ENCODE assay signal across 23 mouse cellular contexts in the genomic region with DNA sequence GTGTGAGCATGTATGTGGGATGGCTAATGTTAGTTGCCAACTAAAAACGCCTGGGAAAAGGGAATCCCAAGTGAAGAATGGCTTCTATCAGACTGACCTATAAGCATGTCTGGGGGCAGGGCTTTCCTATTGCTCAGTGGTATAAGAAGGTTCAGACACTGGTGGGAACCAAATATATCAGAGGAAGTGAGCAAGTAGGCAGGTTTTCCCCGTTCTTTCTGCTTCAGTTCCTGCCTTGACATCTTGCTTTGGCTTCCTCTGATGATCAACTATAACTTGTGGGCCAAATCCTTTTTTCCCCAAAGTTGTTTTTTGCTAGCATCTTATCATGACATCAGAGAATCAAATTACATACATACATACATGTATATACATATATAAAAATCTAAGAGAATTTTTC. TPM values are rescaled to one million over a fixed set of nuclear protein-coding genes. Genes with fewer than 3 reads are reported as not detected.
DNase-seq lines count a peak whose midpoint lies in the region; TF ChIP-seq lines count a peak whose summit lies in the region.
"Had no signal": no experiment of that assay in that cellular context is flagged by ENCODE, and none has a peak within 500 bp of the region (broad histone marks: within the 10 kb centered on the region; RNA-seq: fewer than 3 reads in every experiment).

No protein-coding gene starts in this region.

- peak in 1 of 2 experiments; percentile 44 for DNase-seq in spleen, adult 2 months (ENCODE audit: low read depth in 1 of 2, low spot score in 2 of 2)
- DNase-seq in spleen, adult 18-20 months: no peak
- DNase-seq in B cell, adult 2 months: peak; percentile 43 to 50
- peak; percentile 35 for DNase-seq in naive thymus-derived CD4-positive, alpha-beta T cell, adult 2 months (ENCODE audit: low read depth)
- no peak for DNase-seq in frontal cortex, postnatal 25 days (ENCODE audit: low spot score in 2 of 2)
- DNase-seq in natural killer cell, adult 2 months (ENCODE audit: low spot score in 2 of 2): no peak
- DNase-seq: adrenal gland, adult 2 months; adrenal gland, postnatal 14 days; cerebellum, adult 11 months; cerebellum, adult 2 months; cerebellum, adult 9-11 months; cerebellum, postnatal 25 days; forebrain, postnatal 0 days; gastrocnemius, postnatal 25 days; heart, adult 2 months; heart, postnatal 14 days had no signal

- H3K27ac ChIP-seq in spleen, adult 2 months (ENCODE audit: insufficient read depth, low read length): peak overlapping the region; percentile 20
- H3K27ac ChIP-seq: embryonic facial prominence, embryonic 12.5 days; embryonic facial prominence, embryonic 15.5 days; heart, adult 2 months; heart, embryonic 10.5 days; heart, embryonic 13.5 days; hindbrain, embryonic 12.5 days; hindbrain, embryonic 15.5 days had no signal

- H3K36me3 ChIP-seq in spleen, adult 2 months (ENCODE audit: control insufficient read depth, insufficient read depth, low read length): peaks cover 4% of the 10 kb centered on the region; the same call in 1 of the 2 replicates

- no peak for TF ChIP-seq CTCF in spleen, adult 2 months (IDR thresholded peaks at IDR 0.05; ENCODE audit: extremely low read depth, insufficient read depth, insufficient read length, insufficient replicate concordance)

- no peaks in the 10 kb centered on the region for H3K27me3 ChIP-seq in spleen, adult 2 months (ENCODE audit: control insufficient read depth, insufficient read depth, low read length)
- H3K27me3 ChIP-seq: embryonic facial prominence, embryonic 12.5 days; embryonic facial prominence, embryonic 15.5 days; heart, embryonic 13.5 days; hindbrain, embryonic 12.5 days; hindbrain, embryonic 15.5 days; Patski had no signal

- H3K4me3 ChIP-seq in spleen, adult 2 months (ENCODE audit: extremely low read depth, insufficient read depth, insufficient read length): no peak overlapping the region
- H3K4me3 ChIP-seq: embryonic facial prominence, embryonic 12.5 days; embryonic facial prominence, embryonic 15.5 days; heart, adult 2 months; heart, embryonic 10.5 days; heart, embryonic 13.5 days; hindbrain, embryonic 12.5 days; hindbrain, embryonic 15.5 days had no signal

- peaks cover 11% of the 10 kb centered on the region for H3K4me1 ChIP-seq in spleen, adult 2 months (ENCODE audit: control insufficient read depth, insufficient read depth, insufficient read length)
- H3K4me1 ChIP-seq: embryonic facial prominence, embryonic 12.5 days; embryonic facial prominence, embryonic 15.5 days; heart, embryonic 10.5 days; hindbrain, embryonic 12.5 days; hindbrain, embryonic 15.5 days had no signal

- no peak for TF ChIP-seq POLR2A in spleen, adult 2 months (IDR thresholded peaks at IDR 0.05; ENCODE audit: low read depth, low read length)

- 43% methylated on average over 2 of the region's 2 CpGs for WGBS in spleen, adult 2 months

RNA-seq across cellular contexts. Expression of a gene that starts 51.1 kb away (rescaled TPM):
- 49.1 and 60.4 TPM in 2 replicates for polyA plus RNA-seq in spleen, adult 2 months (2012; rRNA removed)

Comparison
In these comparisons a context has a peak if more than half of its experiments do, and no peak if none do; other contexts are left out.
1. DNase-seq: peak in B cell, adult 2 months (2 of 2) and naive thymus-derived CD4-positive, alpha-beta T cell, adult 2 months (single experiment); none in spleen, adult 18-20 months (0 of 2), frontal cortex, postnatal 25 days (0 of 2) and natural killer cell, adult 2 months (0 of 2).